Mouse (Mus musculus): ENCODE measurements around the gene Cdkn1a. TPM values are rescaled to one million over a fixed set of nuclear protein-coding genes. Genes with fewer than 3 reads are reported as not detected.

Gene Cdkn1a
- polyA plus RNA-seq, 1 experiment from 2014 or later: 28.3 TPM

- no peak overlapping the region for H3K9ac ChIP-seq
- WGBS: 46% methylated on average over 6 of the region's 6 CpGs
- H3K9me3 ChIP-seq: no peaks in the 10 kb centered on the region
- no peaks in the 10 kb centered on the region for H3K4me1 ChIP-seq
- no peak overlapping the region for H3K27ac ChIP-seq
- ATAC-seq (ENCODE audit: borderline replicate concordance, extremely low read depth, low FRiP score, low TSS enrichment): no peak
- no peak overlapping the region for H3K4me3 ChIP-seq
- no peak overlapping the region for H3K4me2 ChIP-seq
- H3K27me3 ChIP-seq: no peaks in the 10 kb centered on the region
- H3K36me3 ChIP-seq: no peaks in the 10 kb centered on the region
Observed at GRCm38 (mm10) chr17:29136236-29136635, 45.5 kb downstream of the Cdkn1a start.

- WGBS: 80% methylated on average over 7 of the region's 7 CpGs
- no peaks in the 10 kb centered on the region for H3K27me3 ChIP-seq
- H3K9me3 ChIP-seq: no peaks in the 10 kb centered on the region
- no peak overlapping the region for H3K27ac ChIP-seq
- H3K9ac ChIP-seq: no peak overlapping the region
- no peak overlapping the region for H3K4me2 ChIP-seq
- H3K4me3 ChIP-seq: no peak overlapping the region
- no peak for ATAC-seq (ENCODE audit: borderline replicate concordance, extremely low read depth, low FRiP score, low TSS enrichment)
- H3K4me1 ChIP-seq: no peaks in the 10 kb centered on the region
- no peaks in the 10 kb centered on the region for H3K36me3 ChIP-seq
Observed at GRCm38 (mm10) chr17:29137906-29138305, 47.1 kb downstream of the Cdkn1a start.

DNA sequence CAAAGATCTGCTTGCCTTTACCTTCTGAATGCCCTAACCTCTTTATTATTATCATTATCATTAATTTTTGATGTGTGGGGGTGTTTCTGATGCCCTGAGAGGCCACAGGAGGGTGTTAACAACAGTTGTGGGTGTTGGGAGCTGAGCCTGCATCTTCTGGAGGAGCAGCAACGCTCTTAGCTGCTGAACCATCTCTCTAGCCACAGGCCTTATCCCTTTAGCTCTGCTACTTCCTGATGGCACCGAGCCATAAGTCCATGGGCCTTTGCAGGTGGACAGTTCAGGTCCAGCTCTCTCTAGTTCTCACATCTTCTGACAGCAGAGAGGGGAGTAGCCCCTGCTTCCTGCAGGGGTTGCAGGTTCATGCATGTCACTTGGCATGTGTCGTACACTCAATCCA, 50.8 kb downstream of the Cdkn1a start:
- no peak overlapping the region for H3K27ac ChIP-seq
- 80% methylated on average over 3 of the region's 3 CpGs for WGBS
- H3K36me3 ChIP-seq: no peaks in the 10 kb centered on the region
- H3K27me3 ChIP-seq: no peaks in the 10 kb centered on the region
- no peak for ATAC-seq (ENCODE audit: borderline replicate concordance, extremely low read depth, low FRiP score, low TSS enrichment)
- no peak overlapping the region for H3K4me3 ChIP-seq
- no peaks in the 10 kb centered on the region for H3K9me3 ChIP-seq
- no peak overlapping the region for H3K4me2 ChIP-seq
- H3K4me1 ChIP-seq: no peaks in the 10 kb centered on the region
- no peak overlapping the region for H3K9ac ChIP-seq

GRCm38 (mm10) chr17:29143266-29143665, 52.5 kb downstream of the Cdkn1a start:
- 77% methylated on average over 8 of the region's 8 CpGs for WGBS
- Histone ChIP-seq H3K9me3 (no peaks in the 10 kb centered on the region), H3K27me3 (no peaks in the 10 kb centered on the region), H3K4me3 (no peak overlapping the region), H3K4me2 (no peak overlapping the region), H3K9ac (no peak overlapping the region), H3K36me3 (no peaks in the 10 kb centered on the region), H3K27ac (no peak overlapping the region), H3K4me1 (peaks cover 8% of the 10 kb centered on the region; the same call in 1 of the 2 replicates)
- no peak for ATAC-seq (ENCODE audit: borderline replicate concordance, extremely low read depth, low FRiP score, low TSS enrichment)

GRCm38 (mm10) chr17:29145101-29145500, 54.3 kb downstream of the Cdkn1a start:
- 92% methylated on average over 12 of the region's 12 CpGs for WGBS
- peaks cover 10% of the 10 kb centered on the region; the same call in 1 of the 2 replicates for H3K4me1 ChIP-seq
- no peaks in the 10 kb centered on the region for H3K27me3 ChIP-seq

DNA sequence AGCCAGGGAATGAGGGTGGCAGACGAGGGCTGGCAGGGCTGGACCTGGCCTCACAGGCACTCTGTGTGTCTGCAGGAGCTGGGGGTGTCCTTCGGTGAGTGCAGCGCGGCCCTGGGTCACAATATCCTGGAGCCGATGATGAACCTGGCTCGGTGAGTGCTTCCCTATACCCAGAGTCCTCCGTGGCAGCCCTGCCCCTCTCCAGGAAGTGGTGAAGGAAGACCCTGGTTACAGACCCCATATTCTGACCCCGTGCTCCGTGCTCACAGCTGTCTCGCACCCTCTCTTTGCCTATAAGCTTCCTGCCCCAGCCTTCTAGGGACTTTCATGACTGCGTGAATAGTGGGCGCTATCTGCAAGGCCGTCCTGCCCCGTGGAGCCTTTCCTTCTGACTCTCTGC, 56.5 kb downstream of the Cdkn1a start:
- Histone ChIP-seq H3K9ac (no peak overlapping the region), H3K4me3 (no peak overlapping the region), H3K27ac (no peak overlapping the region), H3K4me2 (no peak overlapping the region), H3K36me3 (no peaks in the 10 kb centered on the region), H3K9me3 (no peaks in the 10 kb centered on the region), H3K27me3 (no peaks in the 10 kb centered on the region), H3K4me1 (peaks cover 10% of the 10 kb centered on the region; the same call in 1 of the 2 replicates)
- no peak for ATAC-seq (ENCODE audit: borderline replicate concordance, extremely low read depth, low FRiP score, low TSS enrichment)
- WGBS: 71% methylated on average over 14 of the region's 14 CpGs

More at GRCm38 (mm10) chr17:29145101-29145500, 54.3 kb downstream of the Cdkn1a start:
- H3K4me3 ChIP-seq: no peak overlapping the region
- no peak overlapping the region for H3K4me2 ChIP-seq
- H3K9me3 ChIP-seq: no peaks in the 10 kb centered on the region
- H3K9ac ChIP-seq: no peak overlapping the region
- no peaks in the 10 kb centered on the region for H3K36me3 ChIP-seq
- no peak for ATAC-seq (ENCODE audit: borderline replicate concordance, extremely low read depth, low FRiP score, low TSS enrichment)
- no peak overlapping the region for H3K27ac ChIP-seq

DNA sequence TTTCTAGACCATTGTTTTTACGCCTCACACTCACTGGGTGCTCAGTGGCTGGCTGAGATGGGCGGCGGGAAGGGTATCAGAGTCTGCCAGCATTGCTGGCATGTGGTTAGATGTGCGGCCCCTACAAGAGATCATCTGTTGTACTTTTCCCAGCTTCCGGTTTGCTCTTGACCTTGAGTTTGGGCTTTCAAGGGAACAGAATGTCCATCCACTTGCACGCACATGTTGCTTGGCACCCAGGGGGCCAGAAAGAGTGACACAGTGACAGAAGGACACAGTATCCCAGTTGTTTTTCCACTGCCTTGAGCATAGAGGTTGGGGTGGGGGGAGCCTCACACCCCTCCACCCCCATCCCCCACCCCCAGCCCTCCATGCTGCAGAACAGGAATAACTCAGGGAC, 57.0 kb downstream of the Cdkn1a start:
- Histone ChIP-seq H3K27me3 (no peaks in the 10 kb centered on the region), H3K9ac (no peak overlapping the region), H3K4me3 (no peak overlapping the region), H3K9me3 (no peaks in the 10 kb centered on the region), H3K27ac (no peak overlapping the region), H3K36me3 (no peaks in the 10 kb centered on the region), H3K4me2 (no peak overlapping the region), H3K4me1 (peaks cover 10% of the 10 kb centered on the region; the same call in 1 of the 2 replicates)
- no peak for ATAC-seq (ENCODE audit: borderline replicate concordance, extremely low read depth, low FRiP score, low TSS enrichment)
- WGBS: 69% methylated on average over 6 of the region's 6 CpGs

DNA sequence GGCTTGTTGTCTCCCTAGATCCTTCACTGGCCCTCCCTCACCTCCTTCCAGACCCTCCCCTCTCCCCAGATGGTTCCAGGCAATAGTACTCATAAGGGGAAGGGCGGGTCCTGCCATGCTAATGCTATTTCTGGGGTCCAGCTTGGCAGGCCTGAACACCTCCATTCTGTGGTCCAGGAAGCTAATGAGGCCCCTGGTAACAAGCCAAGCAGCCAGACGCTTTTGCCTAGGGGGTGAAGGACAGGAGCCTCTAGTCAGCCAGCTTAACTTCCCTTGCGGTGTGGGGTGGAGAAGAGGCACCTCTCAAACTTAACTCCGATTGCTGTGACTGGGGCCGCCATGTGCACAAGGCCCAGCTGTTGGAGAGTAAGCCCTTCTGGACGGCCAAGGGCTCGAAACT, 59.0 kb downstream of the Cdkn1a start:
- H3K4me2 ChIP-seq: no peak overlapping the region
- peaks cover 10% of the 10 kb centered on the region; the same call in 1 of the 2 replicates for H3K4me1 ChIP-seq
- WGBS: 65% methylated on average over 7 of the region's 7 CpGs
- H3K36me3 ChIP-seq: no peaks in the 10 kb centered on the region
- ATAC-seq (ENCODE audit: borderline replicate concordance, extremely low read depth, low FRiP score, low TSS enrichment): no peak
- no peaks in the 10 kb centered on the region for H3K9me3 ChIP-seq
- H3K27ac ChIP-seq: no peak overlapping the region
- no peak overlapping the region for H3K9ac ChIP-seq
- H3K4me3 ChIP-seq: no peak overlapping the region
- H3K27me3 ChIP-seq: no peaks in the 10 kb centered on the region

Other genes starting within 250 kb of the Cdkn1a start
- not detected in 2 replicates for gene Pnpla1, start 232.6 kb upstream of the Cdkn1a start, polyA plus RNA-seq (2015; fragmentation: Nextera tagmentation; extraction: Ambion mirVana)
- gene 4930539E08Rik, start 175.7 kb upstream of the Cdkn1a start, polyA plus RNA-seq (2015; fragmentation: Nextera tagmentation; extraction: Ambion mirVana): 0.05 and 0.12 TPM in 2 replicates
- 0.15 TPM in 1 of 2 replicates, not detected in the other for gene Pxt1, start 147.1 kb upstream of the Cdkn1a start, polyA plus RNA-seq (2015; fragmentation: Nextera tagmentation; extraction: Ambion mirVana)
- gene Kctd20, start 139.0 kb upstream of the Cdkn1a start, polyA plus RNA-seq (2015; fragmentation: Nextera tagmentation; extraction: Ambion mirVana): 83.4 and 85.2 TPM in 2 replicates
- 96.6 and 105 TPM in 2 replicates for gene Stk38, start 83.0 kb upstream of the Cdkn1a start, polyA plus RNA-seq (2015; fragmentation: Nextera tagmentation; extraction: Ambion mirVana)
- 633 and 642 TPM in 2 replicates for gene Srsf3, start 58.3 kb upstream of the Cdkn1a start, polyA plus RNA-seq (2015; fragmentation: Nextera tagmentation; extraction: Ambion mirVana)
- gene Rab44, start 23.2 kb downstream of the Cdkn1a start, polyA plus RNA-seq (2015; fragmentation: Nextera tagmentation; extraction: Ambion mirVana): 0.52 and 1.4 TPM in 2 replicates
- gene Cpne5, start 147.2 kb downstream of the Cdkn1a start, polyA plus RNA-seq (2015; fragmentation: Nextera tagmentation; extraction: Ambion mirVana): 3.9 and 5.1 TPM in 2 replicates
- gene Ppil1, start 173.2 kb downstream of the Cdkn1a start, polyA plus RNA-seq (2015; fragmentation: Nextera tagmentation; extraction: Ambion mirVana): 169 and 174 TPM in 2 replicates
- gene BC004004, start 177.8 kb downstream of the Cdkn1a start, polyA plus RNA-seq (2015; fragmentation: Nextera tagmentation; extraction: Ambion mirVana): 79.2 and 83.2 TPM in 2 replicates
- 1.9 and 2.4 TPM in 2 replicates for gene Pi16, start 226.7 kb downstream of the Cdkn1a start, polyA plus RNA-seq (2015; fragmentation: Nextera tagmentation; extraction: Ambion mirVana)